In genomic region chr5:128684621-128685020, GRCm38 (mm10) we compare ENCODE assay signal across 12 mouse cellular contexts. TPM values are rescaled to one million over a fixed set of nuclear protein-coding genes. Genes with fewer than 3 reads are reported as not detected.
DNase-seq lines count a peak whose midpoint lies in the region; ATAC-seq and TF ChIP-seq lines count a peak whose summit lies in the region.
"Had no signal": no experiment of that assay in that cellular context is flagged by ENCODE, and none has a peak within 500 bp of the region (broad histone marks: within the 10 kb centered on the region; RNA-seq: fewer than 3 reads in every experiment).

No protein-coding gene starts in this region.

- no peak overlapping the region for H3K4me2 ChIP-seq in intestine, embryonic 16.5 days (ENCODE audit: low read depth, low read length)

- peak overlapping the region; percentile 29; the same call in 1 of the 2 replicates for H3K4me3 ChIP-seq in midbrain, embryonic 10.5 days
- H3K4me3 ChIP-seq in intestine, embryonic 16.5 days (ENCODE audit: low read length) = no peak overlapping the region
- H3K4me3 ChIP-seq: heart, embryonic 10.5 days had no signal

- H3K27me3 ChIP-seq in midbrain, embryonic 10.5 days (ENCODE audit: low read depth, poor library complexity, severe bottlenecking) = peaks cover 21% of the 10 kb centered on the region
- no peaks in the 10 kb centered on the region for H3K27me3 ChIP-seq in intestine, embryonic 16.5 days (replicated peaks; ENCODE audit: control insufficient read depth, insufficient read depth, low read length)

- 13% methylated on average over 15 of the region's 15 CpGs for WGBS in midbrain, embryonic 10.5 days
- WGBS in intestine, embryonic 16.5 days = 31% methylated on average over 15 of the region's 15 CpGs

- ATAC-seq in intestine, embryonic 16.5 days = no peak

- H3K36me3 ChIP-seq in midbrain, embryonic 10.5 days = no peaks in the 10 kb centered on the region
- no peaks in the 10 kb centered on the region for H3K36me3 ChIP-seq in intestine, embryonic 16.5 days (ENCODE audit: control insufficient read depth, insufficient read depth, low read length)
- H3K36me3 ChIP-seq: heart, embryonic 10.5 days had no signal

- peak overlapping the region; percentile 73 for H3K27ac ChIP-seq in midbrain, embryonic 10.5 days (replicated peaks)
- no peak overlapping the region for H3K27ac ChIP-seq in intestine, embryonic 16.5 days (ENCODE audit: low read length)
- H3K27ac ChIP-seq: heart, embryonic 10.5 days had no signal

- peak; percentile 62 for DNase-seq in Muller cell, postnatal 12 days (ENCODE audit: inconsistent ontology term)
- DNase-seq in brain, embryonic 14.5 days (ENCODE audit: low read depth) = peak; percentile 88
- peak; percentile 72 for DNase-seq in forelimb bud, embryonic 11.5 days (ENCODE audit: low read depth, low spot score)
- DNase-seq in midbrain, embryonic 10.5 days (ENCODE audit: low spot score) = peak; percentile 28
- DNase-seq in adrenal gland, postnatal 10 days = no peak
- DNase-seq in heart, adult 8-10 months (ENCODE audit: low spot score) = no peak
- DNase-seq: adrenal gland, postnatal 36 days; cerebellum, postnatal 36 days had no signal

- peaks cover 15% of the 10 kb centered on the region for H3K9me3 ChIP-seq in midbrain, embryonic 10.5 days (replicated peaks)
- H3K9me3 ChIP-seq in intestine, embryonic 16.5 days (ENCODE audit: control insufficient read depth, low read length) = no peaks in the 10 kb centered on the region

- TF ChIP-seq POLR2A in brain, embryonic 14.5 days (IDR thresholded peaks at IDR 0.05; ENCODE audit: borderline replicate concordance, extremely low read depth, insufficient read depth, insufficient read length, poor library complexity, severe bottlenecking) = no peak

- no peak for TF ChIP-seq CTCF in brain, embryonic 14.5 days (IDR thresholded peaks at IDR 0.05; ENCODE audit: borderline replicate concordance, extremely low read depth, insufficient read depth, insufficient read length)

- H3K4me1 ChIP-seq in midbrain, embryonic 10.5 days = peaks cover 13% of the 10 kb centered on the region
- H3K4me1 ChIP-seq in intestine, embryonic 16.5 days (ENCODE audit: control insufficient read depth, insufficient read depth, low read length) = no peaks in the 10 kb centered on the region
- H3K4me1 ChIP-seq: heart, embryonic 10.5 days had no signal

- H3K9ac ChIP-seq in intestine, embryonic 16.5 days (ENCODE audit: low read depth, low read length) = no peak overlapping the region

RNA-seq across cellular contexts. Expression of gene Piwil1, which starts 17.7 kb away (rescaled TPM):
- polyA plus RNA-seq in brain, embryonic 14.5 days (2012; rRNA removed) = 0.24 and 0.30 TPM in 2 replicates
- 0.19 TPM in 1 of 2 replicates, not detected in the other for polyA plus RNA-seq in midbrain, embryonic 10.5 days (2016; fragmentation: Nextera tagmentation; extraction: Ambion mirVana)
- not detected for total RNA-seq in adrenal gland, postnatal 10 days (2021)
- polyA plus RNA-seq in intestine, embryonic 16.5 days (2015; fragmentation: Nextera tagmentation; extraction: Ambion mirVana) = not detected in 2 replicates
- not detected for total RNA-seq in heart, adult 8-10 months (2022)
- total RNA-seq: adrenal gland, postnatal 36 days; MEL; monocyte, adult 5-6 weeks had no signal
- polyA plus RNA-seq: heart, embryonic 10.5 days had no signal

Comparison
In these comparisons a context has a peak if more than half of its experiments do, and no peak if none do; other contexts are left out.
1. DNase-seq: peak in Muller cell, postnatal 12 days (single experiment), brain, embryonic 14.5 days (single experiment), forelimb bud, embryonic 11.5 days (single experiment) and midbrain, embryonic 10.5 days (single experiment); none in adrenal gland, postnatal 10 days (single experiment) and heart, adult 8-10 months (single experiment).